Mouse (Mus musculus) thymus, adult 2 months (tissue): ENCODE data around the gene Dpf3. TPM values are rescaled to one million over a fixed set of nuclear protein-coding genes. Genes with fewer than 3 reads are reported as not detected.

Experiments
- DNase-seq: peaks from one replicate; pipeline ENCODE4 v3.0.0; 2021
- H3K27ac ChIP-seq: fragments of 200-500 bp; 2 replicates; pipeline ENCODE4 v1.5.1; 2012; ENCODE audit warnings: low read length, control low read depth; ENCODE audit not compliant: control insufficient read depth, insufficient read depth
- H3K27me3 ChIP-seq: fragments of 200-500 bp; 2 replicates; pipeline ENCODE4 v1.6.1; 2012; ENCODE audit warnings: mild to moderate bottlenecking, low read length, moderate library complexity, mixed read lengths; ENCODE audit not compliant: control insufficient read depth, insufficient read depth
- H3K36me3 ChIP-seq: fragments of 200-500 bp; 2 replicates; pipeline ENCODE4 v1.6.1; 2012; ENCODE audit warnings: mild to moderate bottlenecking, low read length, moderate library complexity; ENCODE audit not compliant: control insufficient read depth, insufficient read depth
- H3K4me1 ChIP-seq: fragments of 200-500 bp; replicated peaks from 2 replicates; pipeline ENCODE4 v1.6.1; 2012; ENCODE audit warnings: low read length; ENCODE audit not compliant: control insufficient read depth, insufficient read depth
- H3K4me3 ChIP-seq: fragments of 200-500 bp; 2 replicates; pipeline ENCODE4 v1.5.1; 2012; ENCODE audit warnings: mild to moderate bottlenecking, low read length, control low read depth, moderate library complexity; ENCODE audit not compliant: control insufficient read depth, insufficient read depth
- CTCF ChIP-seq: fragments of 200-500 bp; IDR thresholded peaks from 2 replicates; pipeline ENCODE4 v1.5.1; 2012; ENCODE audit warnings: mild to moderate bottlenecking, control low read depth, low read length, moderate library complexity, borderline replicate concordance; ENCODE audit not compliant: control insufficient read depth, poor library complexity, insufficient read depth; ENCODE audit errors: extremely low read depth
- POLR2A ChIP-seq: fragments of 200-500 bp; IDR thresholded peaks from 2 replicates; pipeline ENCODE4 v1.6.1; 2012; ENCODE audit warnings: mild to moderate bottlenecking, low read length, control low read depth, moderate library complexity; ENCODE audit not compliant: control insufficient read depth, poor library complexity, insufficient read depth; ENCODE audit errors: extremely low read depth
- WGBS: fragments of 180-500 bp; shearing (Covaris S2); methylation state at CpG from one replicate; pipeline ENCODE4 v1.1.7; 2018; 5-methylcytosine and 5-hydroxymethylcytosine counted together
- polyA plus RNA-seq: library from polyadenylated mRNA; depleted of rRNA; stranded (reverse); fragments of >200 nt; gene quantifications from 2 replicates; pipeline ENCODE4 v1.2.3, GENCODE M21; 2012

The Dpf3 gene
- polyA plus RNA-seq, 1 experiment, result 0.65 TPM

DNA sequence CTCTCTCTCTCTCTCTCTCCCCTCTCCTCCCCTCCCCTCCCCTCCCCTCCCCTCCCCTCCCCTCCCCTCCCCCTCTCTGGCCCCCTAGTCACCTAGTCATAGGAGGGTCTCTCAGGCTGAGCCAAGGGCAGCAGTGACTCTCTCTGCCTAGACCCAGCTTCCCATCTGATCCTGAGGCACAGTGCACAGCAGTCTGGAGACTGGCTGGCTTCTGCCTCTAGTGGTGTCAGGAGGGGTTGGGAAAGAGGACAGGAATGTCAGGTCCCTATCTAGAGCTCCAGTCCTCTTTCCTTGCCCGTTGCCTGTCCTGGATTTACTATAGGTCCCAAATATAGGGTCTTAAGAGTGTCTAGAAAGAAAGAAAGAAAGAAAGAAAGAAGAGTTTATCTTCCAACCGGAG lies 275.5 kb downstream of the Dpf3 start:
- no peaks in the 10 kb centered on the region for H3K27me3 ChIP-seq
- H3K4me1 ChIP-seq, result no peaks in the 10 kb centered on the region
- no peak overlapping the region for H3K4me3 ChIP-seq
- H3K36me3 ChIP-seq, result no peaks in the 10 kb centered on the region
- WGBS, result 78% methylated on average over 2 of the region's 2 CpGs
- no peak for TF ChIP-seq POLR2A
- TF ChIP-seq CTCF, result no peak
- DNase-seq, result no peak
- no peak overlapping the region for H3K27ac ChIP-seq

DNA sequence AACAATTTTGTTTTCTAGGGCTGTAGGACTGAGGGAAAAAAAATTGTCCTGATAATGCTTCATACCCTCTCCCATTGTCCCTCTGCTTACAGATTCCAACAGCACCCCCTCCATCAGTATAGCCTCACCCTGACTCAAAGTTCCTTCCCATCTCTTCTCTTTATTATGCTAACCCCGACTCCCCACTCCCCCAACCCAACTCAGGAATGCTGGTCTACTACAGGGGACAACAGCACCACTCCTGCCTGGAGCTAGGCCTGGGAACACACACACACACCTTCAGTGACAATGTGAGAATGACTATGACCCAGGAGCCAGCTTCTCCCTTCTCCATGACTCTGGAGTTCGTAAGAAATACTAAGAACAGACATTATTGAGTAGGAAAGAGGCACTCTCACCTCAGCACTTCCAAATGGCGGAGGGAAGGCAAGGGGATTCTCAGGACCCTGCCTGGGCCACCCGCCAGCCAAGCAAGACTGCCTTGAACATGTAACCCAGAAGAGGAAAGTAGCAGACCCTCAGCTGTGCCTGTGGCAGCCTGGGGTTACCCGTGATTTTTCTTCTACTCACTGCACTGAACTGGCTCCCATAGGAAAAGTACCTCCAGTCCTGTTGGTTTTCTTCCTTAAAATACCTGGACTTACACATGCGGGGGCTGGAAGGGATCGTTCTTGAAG lies 276.2 kb downstream of the Dpf3 start:
- no peaks in the 10 kb centered on the region for H3K27me3 ChIP-seq
- 83% methylated on average over 7 of the region's 7 CpGs for WGBS
- no peaks in the 10 kb centered on the region for H3K4me1 ChIP-seq
- H3K4me3 ChIP-seq, result no peak overlapping the region
- H3K36me3 ChIP-seq, result no peaks in the 10 kb centered on the region
- H3K27ac ChIP-seq, result no peak overlapping the region
- TF ChIP-seq CTCF (no peak), POLR2A (no peak)
- DNase-seq, result no peak

GRCm38 (mm10) chr12:83210735-83211134 lies 276.8 kb downstream of the Dpf3 start:
- Histone ChIP-seq H3K4me3 (no peak overlapping the region), H3K4me1 (no peaks in the 10 kb centered on the region), H3K27ac (no peak overlapping the region), H3K27me3 (no peaks in the 10 kb centered on the region), H3K36me3 (no peaks in the 10 kb centered on the region)
- DNase-seq, result no peak
- TF ChIP-seq POLR2A (no peak), CTCF (no peak)
- 98% methylated on average over 3 of the region's 3 CpGs for WGBS

DNA sequence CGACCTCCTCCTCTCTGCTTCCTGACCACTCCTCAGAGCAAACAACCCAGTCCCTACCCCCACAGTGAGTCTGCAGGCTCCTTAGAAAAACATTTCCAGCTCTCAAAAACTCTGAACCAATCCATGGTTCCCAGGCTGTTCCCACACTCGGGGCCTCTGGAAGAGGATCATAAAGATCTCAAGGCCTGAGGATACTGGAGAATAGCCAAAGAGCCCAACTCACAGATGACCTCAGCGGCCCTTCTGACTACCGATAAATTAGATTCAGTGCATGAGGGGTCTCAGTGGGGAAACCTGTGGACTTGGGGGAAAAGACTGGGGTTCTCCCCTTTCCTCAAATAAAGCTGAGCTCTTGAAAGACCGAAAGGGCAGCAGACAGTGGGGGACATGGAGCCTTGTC lies 277.2 kb downstream of the Dpf3 start:
- WGBS, result 88% methylated on average over 5 of the region's 5 CpGs
- Histone ChIP-seq H3K27me3 (no peaks in the 10 kb centered on the region), H3K36me3 (no peaks in the 10 kb centered on the region), H3K4me3 (no peak overlapping the region), H3K4me1 (no peaks in the 10 kb centered on the region), H3K27ac (no peak overlapping the region)
- DNase-seq, result no peak
- no peak for TF ChIP-seq POLR2A
- no peak for TF ChIP-seq CTCF

DNA sequence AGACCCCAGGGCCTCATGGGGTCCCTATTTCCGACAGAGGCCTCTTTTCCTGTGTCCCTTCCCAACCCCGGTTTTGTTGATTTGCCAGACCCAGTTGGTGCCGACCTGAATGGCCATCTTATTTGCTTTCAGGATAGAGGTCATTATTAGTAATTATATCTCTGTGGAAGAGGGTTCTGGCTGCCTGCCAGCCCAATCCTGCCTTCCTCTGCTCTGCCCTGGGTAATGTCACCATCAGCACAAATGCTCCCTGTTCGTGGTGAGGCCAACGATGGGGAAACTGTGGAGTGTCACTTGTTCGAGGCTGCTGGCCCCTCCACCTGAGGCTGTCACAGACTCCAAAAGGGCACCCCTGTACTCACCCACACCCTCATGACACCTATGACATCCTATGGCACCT lies 278.1 kb downstream of the Dpf3 start:
- no peak overlapping the region for H3K4me3 ChIP-seq
- H3K27ac ChIP-seq, result no peak overlapping the region
- no peak for TF ChIP-seq CTCF
- no peak for TF ChIP-seq POLR2A
- DNase-seq, result no peak
- no peaks in the 10 kb centered on the region for H3K36me3 ChIP-seq
- no peaks in the 10 kb centered on the region for H3K4me1 ChIP-seq
- H3K27me3 ChIP-seq, result no peaks in the 10 kb centered on the region
- WGBS, result 62% methylated on average over 6 of the region's 6 CpGs

GRCm38 (mm10) chr12:83208841-83209240 lies 278.7 kb downstream of the Dpf3 start:
- no peaks in the 10 kb centered on the region for H3K4me1 ChIP-seq
- no peak for TF ChIP-seq POLR2A
- TF ChIP-seq CTCF, result no peak
- no peaks in the 10 kb centered on the region for H3K36me3 ChIP-seq
- H3K27me3 ChIP-seq, result no peaks in the 10 kb centered on the region
- DNase-seq, result no peak
- no peak overlapping the region for H3K4me3 ChIP-seq
- WGBS, result 81% methylated on average over 6 of the region's 6 CpGs
- no peak overlapping the region for H3K27ac ChIP-seq

DNA sequence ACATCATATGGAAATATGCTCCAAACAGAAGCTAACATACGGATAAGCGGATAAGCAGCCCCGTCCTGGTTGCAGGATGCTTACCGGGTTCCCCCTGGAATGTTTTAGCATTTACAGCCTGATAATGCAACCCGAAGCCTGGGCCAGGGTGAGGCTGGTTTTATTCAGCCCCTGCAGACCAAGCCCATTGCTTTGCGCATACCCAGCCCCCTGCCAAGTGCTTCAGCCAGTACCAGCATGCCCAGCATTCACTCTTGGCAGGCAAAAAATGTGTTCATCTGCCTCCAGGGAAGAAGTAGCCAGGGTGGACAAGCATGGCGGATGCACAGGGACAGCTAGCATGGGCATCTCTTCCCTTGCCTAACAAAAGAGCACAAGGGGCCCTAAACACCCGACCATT lies 279.5 kb downstream of the Dpf3 start:
- no peaks in the 10 kb centered on the region for H3K27me3 ChIP-seq
- H3K36me3 ChIP-seq, result no peaks in the 10 kb centered on the region
- DNase-seq, result no peak
- H3K27ac ChIP-seq, result no peak overlapping the region
- TF ChIP-seq POLR2A, result no peak
- TF ChIP-seq CTCF, result no peak
- no peaks in the 10 kb centered on the region for H3K4me1 ChIP-seq
- H3K4me3 ChIP-seq, result no peak overlapping the region
- 67% methylated on average over 8 of the region's 8 CpGs for WGBS
